Mouse (Mus musculus) bone marrow, adult 2 months (tissue): ENCODE data around the gene Chmp6.

Source experiments
- CTCF ChIP-seq: fragments of 200-500 bp; IDR thresholded peaks from 2 replicates; pipeline ENCODE4 v1.5.1; 2011; ENCODE audit warnings: low read length, control low read depth; ENCODE audit not compliant: control insufficient read depth, insufficient read depth
- POLR2A ChIP-seq: fragments of 200-500 bp; IDR thresholded peaks from 2 replicates; pipeline ENCODE4 v1.6.1; 2011; ENCODE audit warnings: low read depth, mild to moderate bottlenecking, control low read depth, low read length, borderline replicate concordance; ENCODE audit not compliant: control insufficient read depth

DNA sequence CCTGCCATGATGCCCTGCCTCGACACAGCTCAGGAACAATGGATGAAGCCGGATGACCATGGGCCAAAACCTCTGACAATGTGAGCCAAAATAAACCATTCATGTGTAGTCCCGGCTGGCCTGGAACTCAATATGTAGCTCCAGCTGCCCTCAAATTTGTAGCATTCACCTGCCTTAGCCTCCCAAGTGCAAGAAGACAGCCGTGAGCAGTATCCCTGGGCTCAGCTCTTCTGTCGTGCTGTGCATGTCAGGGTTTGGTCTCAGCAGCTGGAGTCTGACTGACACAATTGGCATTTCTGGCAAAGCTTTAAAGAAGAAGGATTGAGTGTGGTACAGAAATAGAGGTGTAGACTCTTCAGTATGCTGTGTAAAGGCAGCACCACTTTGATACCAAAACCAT lies 33.7 kb upstream of the Chmp6 start:
- no peak for TF ChIP-seq POLR2A
- TF ChIP-seq CTCF, result no peak
